Mouse (Mus musculus) liver, embryonic 14.5 days (tissue): ENCODE measurements around the gene Usp2. TPM values are rescaled to one million over a fixed set of nuclear protein-coding genes. Genes with fewer than 3 reads are reported as not detected.

ENCODE experiments used
- ATAC-seq: fragments of 200-750 bp; cut with Nextera tagmentation; 2 replicates; pipeline ENCODE4 v1.8.0; 2017; ENCODE audit warnings: moderate number of reproducible peaks, mild to moderate bottlenecking, moderate library complexity; ENCODE audit not compliant: insufficient read depth
- DNase-seq, 3 experiments: peaks; one replicate each; pipeline ENCODE4 v3.0.0-alpha.2; 2012 to 2013; ENCODE audit warnings: low read depth in 3 of 3, low spot score in 3 of 3
- H3K27ac ChIP-seq: fragments of 300-500 bp; sonication (generic); 2 replicates; pipeline ENCODE4 v1.5.1; 2014; ENCODE audit warnings: moderate library complexity, mild to moderate bottlenecking, control low read depth, inconsistent platforms
- H3K27me3 ChIP-seq: fragments of 300-500 bp; sonication (generic); 2 replicates; pipeline ENCODE4 v1.6.1; 2014; ENCODE audit warnings: mild to moderate bottlenecking, low read length, moderate library complexity; ENCODE audit not compliant: control insufficient read depth, insufficient read depth
- H3K36me3 ChIP-seq: fragments of 300-500 bp; sonication (generic); replicated peaks from 2 replicates; pipeline ENCODE4 v1.6.1; 2014; ENCODE audit warnings: low read depth; ENCODE audit not compliant: control insufficient read depth, insufficient read depth
- H3K4me1 ChIP-seq, 2 experiments: fragments of 200-500 bp in 1 of 2; fragments of 300-500 bp in 1 of 2; sonication (generic) in 1 of 2; replicated peaks; 2 replicates each; pipeline ENCODE4 v1.6.1; 2012 to 2014; ENCODE audit warnings: antibody characterized with exemption in 1 of 2, inconsistent platforms in 1 of 2, low read length in 1 of 2; ENCODE audit not compliant: control insufficient read depth in 2 of 2, insufficient read depth in 2 of 2
- H3K4me2 ChIP-seq: fragments of 300-500 bp; sonication (generic); 2 replicates; pipeline ENCODE4 v1.6.1; 2014; ENCODE audit warnings: low read depth, mild to moderate bottlenecking, control low read depth, moderate library complexity
- H3K4me3 ChIP-seq, 2 experiments: fragments of 200-500 bp in 1 of 2; fragments of 300-500 bp in 1 of 2; sonication (generic) in 1 of 2; 2 replicates each; pipeline ENCODE4 v1.5.1; 2012 to 2014; ENCODE audit warnings: low read depth in 2 of 2, low read length in 2 of 2, mild to moderate bottlenecking in 2 of 2, control low read depth in 1 of 2, inconsistent platforms in 1 of 2, moderate library complexity in 1 of 2; ENCODE audit not compliant: insufficient read depth in 1 of 2
- H3K9ac ChIP-seq: fragments of 300-500 bp; sonication (generic); replicated peaks from 2 replicates; pipeline ENCODE4 v1.6.1; 2014; ENCODE audit warnings: mild to moderate bottlenecking, control low read depth, moderate library complexity
- H3K9me3 ChIP-seq: fragments of 300-500 bp; sonication (generic); 2 replicates; pipeline ENCODE4 v1.6.1; 2016; ENCODE audit warnings: low read length, mixed read lengths; ENCODE audit not compliant: control insufficient read depth
- CTCF ChIP-seq: IDR thresholded peaks from 2 replicates; pipeline ENCODE4 v1.5.1; 2016; ENCODE audit warnings: antibody characterized with exemption, low read depth, control low read depth
- EP300 ChIP-seq: IDR thresholded peaks from 2 replicates; pipeline ENCODE4 v1.6.1; 2016; ENCODE audit warnings: antibody characterized with exemption, low read depth
- WGBS: fragments of 180-500 bp; shearing (Covaris S2); extraction: QIAGEN DNeasy Blood & Tissue Kit; methylation state at CpG from one replicate; pipeline ENCODE4 v1.1.7; 2014; ENCODE audit not compliant: insufficient replicate concordance; 5-methylcytosine and 5-hydroxymethylcytosine counted together
- polyA plus RNA-seq, 2 experiments: library from polyadenylated mRNA; depleted of rRNA in 1 of 2; stranded (reverse) in 1 of 2; unstranded in 1 of 2; fragments of >200 nt; fragmentation: Nextera tagmentation in 1 of 2; extraction: Ambion mirVana in 1 of 2; gene quantifications; 2 replicates each; pipeline versions ENCODE4 v1.2.1 to v1.2.3; 2012 to 2014

Gene Usp2
- polyA plus RNA-seq, 2 experiments: 0.27 to 1.6 TPM

DNA sequence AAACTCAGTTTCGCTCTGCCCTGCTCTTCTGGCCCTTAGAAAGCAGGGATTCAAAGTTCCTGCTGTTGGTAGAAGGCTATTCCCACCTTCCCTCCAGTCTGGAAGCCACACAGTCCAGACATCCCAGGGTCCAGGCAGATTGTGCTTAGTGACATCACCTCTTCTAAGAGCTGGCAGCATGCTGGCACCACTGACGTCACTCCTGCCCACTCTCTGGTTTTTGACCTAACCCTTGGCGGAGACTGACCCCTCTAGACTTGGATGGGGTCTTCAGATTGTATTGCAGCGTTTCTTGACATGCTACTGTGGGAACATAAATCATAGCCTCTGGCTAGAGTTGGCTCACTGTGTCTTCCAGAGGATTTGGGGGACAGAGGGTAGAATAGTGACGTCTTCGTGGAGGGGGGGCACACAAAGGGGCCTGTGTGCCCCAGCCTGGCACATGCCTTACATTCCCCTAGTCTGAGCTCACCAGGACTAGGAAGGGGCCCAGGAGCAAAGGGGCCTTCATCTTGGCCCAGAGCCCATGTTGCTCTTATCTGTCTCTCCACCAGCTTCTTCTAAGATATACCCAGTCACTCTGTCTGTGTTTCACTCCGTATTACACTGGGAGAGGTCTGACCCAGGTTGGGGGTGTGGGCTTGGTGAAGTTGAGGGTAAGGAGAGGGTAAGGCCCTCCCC is 69.0 kb downstream of the Usp2 start:
- no peak for DNase-seq
- Histone ChIP-seq H3K4me2 (peak overlapping the region; percentile 56; the same call in 1 of the 2 replicates), H3K27ac (no peak overlapping the region), H3K9me3 (no peaks in the 10 kb centered on the region), H3K4me3 (no peak overlapping the region; a peak in 1 of 4 replicates), H3K36me3 (no peaks in the 10 kb centered on the region), H3K4me1 (no peaks in the 10 kb centered on the region), H3K9ac (no peak overlapping the region), H3K27me3 (peaks cover 60% of the 10 kb centered on the region)
- ATAC-seq: no peak
- WGBS: 50% methylated on average over 7 of the region's 7 CpGs
- TF ChIP-seq EP300 (no peak), CTCF (no peak)

DNA sequence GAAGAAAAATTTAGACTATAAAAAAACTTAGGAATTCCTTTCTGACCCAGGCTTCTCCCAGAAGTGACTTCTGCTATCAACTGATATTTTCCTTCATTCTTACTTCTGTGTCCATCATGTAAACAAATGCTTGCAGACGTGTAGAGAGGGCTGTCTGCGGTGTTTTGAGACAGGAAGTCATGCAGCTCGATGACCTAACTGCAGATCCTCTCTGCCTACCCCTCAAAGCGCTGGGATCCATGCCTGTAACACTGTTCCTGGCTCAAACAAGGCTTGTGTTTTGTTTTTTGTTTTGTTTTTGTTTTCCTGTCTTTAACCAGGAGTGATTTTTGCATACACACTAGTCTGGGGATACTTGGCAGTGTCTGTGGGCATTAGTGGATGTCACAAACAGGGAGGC is 71.0 kb downstream of the Usp2 start:
- peaks cover 41% of the 10 kb centered on the region for H3K27me3 ChIP-seq
- H3K27ac ChIP-seq: no peak overlapping the region
- H3K4me3 ChIP-seq: no peak overlapping the region
- no peaks in the 10 kb centered on the region for H3K4me1 ChIP-seq
- no peak overlapping the region for H3K9ac ChIP-seq
- 19% methylated on average over 4 of the region's 4 CpGs for WGBS
- DNase-seq (no peak), ATAC-seq (no peak)
- H3K4me2 ChIP-seq: no peak overlapping the region
- H3K36me3 ChIP-seq: no peaks in the 10 kb centered on the region
- no peaks in the 10 kb centered on the region for H3K9me3 ChIP-seq
- TF ChIP-seq CTCF (no peak), EP300 (no peak)

DNA sequence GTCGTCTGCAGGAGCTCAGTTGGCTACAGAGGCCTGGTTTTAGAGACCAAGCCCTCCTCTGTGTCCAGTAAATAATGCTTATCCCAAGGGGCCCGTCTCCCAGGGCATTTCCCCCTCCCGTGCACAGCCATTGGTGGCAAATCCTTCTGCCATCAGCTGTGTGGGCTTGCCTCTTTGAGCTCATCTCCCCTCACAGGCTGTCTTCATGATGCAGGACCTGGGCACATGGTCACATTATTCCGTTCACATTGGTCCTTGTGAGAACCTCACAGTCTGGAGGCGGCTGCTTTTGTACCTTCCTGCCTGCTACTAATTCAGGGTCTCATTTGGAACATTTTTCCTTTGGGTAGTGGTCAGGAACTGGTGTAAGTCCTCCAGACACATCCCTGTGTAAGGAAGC is 75.1 kb downstream of the Usp2 start:
- ATAC-seq (no peak), DNase-seq (no peak)
- Histone ChIP-seq H3K4me1 (no peaks in the 10 kb centered on the region), H3K9ac (no peak overlapping the region), H3K36me3 (no peaks in the 10 kb centered on the region), H3K27me3 (peaks cover 2% of the 10 kb centered on the region), H3K9me3 (no peaks in the 10 kb centered on the region), H3K27ac (no peak overlapping the region), H3K4me2 (no peak overlapping the region), H3K4me3 (no peak overlapping the region)
- TF ChIP-seq EP300: no peak
- TF ChIP-seq CTCF: no peak
- WGBS: 70% methylated on average over 5 of the region's 5 CpGs

DNA sequence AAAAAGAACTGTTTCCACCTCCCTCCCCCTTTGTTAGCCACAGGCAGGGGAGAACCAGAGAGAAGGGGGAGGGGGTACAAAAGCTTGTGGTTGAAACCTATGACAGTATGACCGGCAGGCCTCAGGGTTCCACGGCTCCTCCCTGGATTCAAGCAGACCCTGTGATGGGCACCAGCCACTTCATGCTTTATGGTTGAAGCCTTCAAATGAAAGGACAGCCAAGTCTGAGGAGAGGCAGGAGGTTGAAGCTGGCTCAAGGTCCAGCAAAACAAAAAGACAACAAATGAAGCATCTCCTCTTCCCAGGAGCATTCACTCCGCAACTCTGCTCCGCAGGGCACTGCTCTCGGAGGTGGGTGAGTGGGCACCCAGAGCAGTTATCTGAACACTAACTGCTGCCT is 76.6 kb downstream of the Usp2 start:
- no peaks in the 10 kb centered on the region for H3K9me3 ChIP-seq
- DNase-seq: no peak
- H3K9ac ChIP-seq: no peak overlapping the region
- 81% methylated on average over 5 of the region's 5 CpGs for WGBS
- H3K36me3 ChIP-seq: no peaks in the 10 kb centered on the region; the same call in 1 of the 2 replicates
- ATAC-seq: no peak
- no peaks in the 10 kb centered on the region for H3K4me1 ChIP-seq
- no peak overlapping the region for H3K4me2 ChIP-seq
- H3K4me3 ChIP-seq: no peak overlapping the region
- TF ChIP-seq CTCF: no peak
- TF ChIP-seq EP300: no peak
- no peaks in the 10 kb centered on the region for H3K27me3 ChIP-seq
- no peak overlapping the region for H3K27ac ChIP-seq

DNA sequence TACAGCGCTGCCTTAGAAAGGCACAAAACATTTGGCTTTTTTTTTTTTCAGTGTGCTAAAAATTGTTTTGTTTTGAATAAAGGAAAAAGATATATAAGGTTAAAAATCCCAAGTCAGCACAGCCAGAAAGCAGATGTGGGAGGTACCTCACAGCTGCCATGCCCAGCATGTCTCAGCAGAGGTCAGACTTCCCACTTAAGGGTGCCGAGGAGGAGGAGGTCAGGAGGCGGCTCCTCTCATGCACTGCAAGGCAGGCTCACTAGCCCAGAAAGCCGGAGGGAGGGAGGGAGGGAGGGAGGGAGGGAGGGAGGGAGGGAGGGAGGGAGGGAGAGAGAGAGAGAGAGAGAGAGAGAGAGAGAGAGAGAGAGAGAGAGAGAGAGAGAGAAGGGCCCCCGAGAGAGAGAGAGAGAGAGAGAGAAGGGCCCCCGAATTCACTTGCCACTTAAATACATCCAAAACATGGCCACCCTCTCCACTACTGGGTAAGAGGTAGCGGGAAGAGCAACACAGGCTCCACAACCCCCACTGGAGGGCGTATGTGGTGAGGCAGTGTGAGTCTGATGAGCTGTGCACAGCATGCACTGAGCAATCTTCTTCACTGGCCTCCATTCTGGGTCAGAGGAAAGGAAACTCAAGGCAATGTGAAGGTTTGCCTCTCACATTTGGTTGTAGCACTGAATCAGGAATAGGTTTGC is 77.3 kb downstream of the Usp2 start:
- Histone ChIP-seq H3K4me1 (no peaks in the 10 kb centered on the region), H3K36me3 (no peaks in the 10 kb centered on the region; the same call in none of the 2 replicates), H3K9me3 (no peaks in the 10 kb centered on the region), H3K9ac (no peak overlapping the region), H3K27me3 (no peaks in the 10 kb centered on the region), H3K4me2 (no peak overlapping the region), H3K27ac (no peak overlapping the region), H3K4me3 (no peak overlapping the region)
- DNase-seq: no peak
- 53% methylated on average over 7 of the region's 8 CpGs for WGBS
- ATAC-seq: no peak
- TF ChIP-seq CTCF (peak; percentile 11; the same call in 1 of the 2 replicates), EP300 (no peak)
